Mouse (Mus musculus) embryonic fibroblast, embryonic 13.5 days (primary cell): ENCODE data around the gene Gm43518.

Experiments used
- CTCF ChIP-seq: IDR thresholded peaks from 2 replicates; pipeline ENCODE4 v1.5.1; 2011; ENCODE audit warnings: mild to moderate bottlenecking, control low read depth, low read length, moderate library complexity, borderline replicate concordance; ENCODE audit not compliant: insufficient read depth
- POLR2A ChIP-seq: IDR thresholded peaks from 2 replicates; pipeline ENCODE4 v1.6.1; 2011; ENCODE audit warnings: low read depth, mild to moderate bottlenecking, control low read depth, low read length, moderate library complexity

DNA sequence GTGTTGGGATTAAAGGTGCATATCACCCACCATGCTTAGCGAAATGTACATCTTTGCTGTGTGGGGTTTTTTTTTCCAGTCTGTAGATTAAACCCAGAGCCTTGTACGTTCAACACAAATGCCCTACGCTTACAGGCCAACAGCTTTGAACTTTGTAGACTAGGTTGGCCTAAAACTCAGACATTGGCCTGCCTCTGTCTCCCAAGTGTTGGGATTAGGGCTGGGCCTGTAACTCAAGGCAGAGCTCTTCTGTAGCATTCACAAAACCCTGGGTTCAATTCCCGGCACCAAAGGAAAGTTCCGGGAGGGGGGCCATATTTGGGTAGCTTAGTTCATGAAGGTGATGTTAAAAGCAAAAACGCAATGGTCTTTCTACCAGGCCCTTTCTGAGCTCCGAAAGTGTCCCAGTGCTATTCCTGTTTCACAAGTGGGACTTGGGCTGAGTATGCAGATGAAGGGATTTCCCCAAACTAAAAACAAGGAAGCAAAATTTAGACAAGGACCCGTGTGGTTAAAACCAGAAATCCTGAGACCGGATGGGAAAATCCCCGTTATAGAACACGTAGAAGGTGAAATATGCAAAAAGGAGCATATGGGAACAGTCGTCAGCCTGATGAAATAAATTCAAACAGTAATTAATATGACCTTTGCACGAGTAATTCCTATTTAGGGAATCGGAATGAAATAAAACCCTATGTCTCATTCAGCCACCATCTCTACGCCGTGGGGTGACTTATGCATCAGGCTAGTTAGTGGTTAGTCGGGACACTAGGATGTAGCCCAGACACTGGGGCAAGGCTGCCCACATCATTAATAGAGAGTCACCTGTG lies 20.9 kb upstream of the Gm43518 start:
- TF ChIP-seq CTCF (no peak), POLR2A (no peak)
